ENCODE assay signal across 11 mouse cellular contexts in the genomic region with DNA sequence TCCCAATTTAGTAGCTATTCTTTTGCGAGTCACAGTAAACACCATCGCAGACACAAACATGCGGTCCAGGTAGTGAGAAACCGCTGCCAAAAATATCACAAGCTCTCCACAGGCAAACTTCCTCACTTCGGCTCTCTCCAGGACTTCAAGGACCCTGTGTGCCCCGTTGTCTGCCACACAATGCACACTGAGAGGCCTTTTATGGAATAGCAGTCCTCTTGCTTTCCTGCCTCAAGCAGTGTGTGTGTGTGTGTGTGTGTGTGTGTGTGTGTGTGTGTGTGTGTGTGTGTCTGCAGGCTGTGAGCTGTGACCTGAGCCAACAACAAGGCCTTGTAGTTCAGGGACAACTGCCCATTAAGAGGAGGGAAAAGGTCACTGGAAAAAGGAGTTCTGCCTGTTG. TPM values are rescaled to one million over a fixed set of nuclear protein-coding genes. Genes with fewer than 3 reads are reported as not detected.
DNase-seq lines count a peak whose midpoint lies in the region; ATAC-seq and TF ChIP-seq lines count a peak whose summit lies in the region.
"Had no signal": no experiment of that assay in that cellular context is flagged by ENCODE, and none has a peak within 500 bp of the region (broad histone marks: within the 10 kb centered on the region; RNA-seq: fewer than 3 reads in every experiment).

No protein-coding gene starts in this region.

- H3K79me2 ChIP-seq in liver, adult 2 months (ENCODE audit: control insufficient read depth, insufficient read depth, low read length), result no peaks in the 10 kb centered on the region

- no peak for TF ChIP-seq EP300 in liver, postnatal 0 days (IDR thresholded peaks at IDR 0.05; ENCODE audit: low read depth)

- TF ChIP-seq CTCF in liver, adult 2 months (IDR thresholded peaks at IDR 0.05; ENCODE audit: low read depth, low read length), result no peak
- TF ChIP-seq CTCF in liver, postnatal 0 days (IDR thresholded peaks at IDR 0.05; ENCODE audit: low read depth), result no peak

- DNase-seq in liver, adult 2 months (ENCODE audit: extremely low read depth, low read depth, low spot score), result peak; percentile 42
- no peak for DNase-seq in liver, postnatal 0 days
- peak; percentile 27 to 52 for DNase-seq in adrenal gland, postnatal 4 days (ENCODE audit: low spot score in 2 of 2)
- DNase-seq in heart, postnatal 10 days, result peak; percentile 43 to 52
- peak; percentile 40 for DNase-seq in lung, postnatal 25 days (ENCODE audit: low spot score)
- no peak for DNase-seq in cerebellum, adult 11 months
- DNase-seq in layer of hippocampus, postnatal 10 days (ENCODE audit: low spot score in 2 of 2), result no peak
- no peak for DNase-seq in thymus, postnatal 25 days
- DNase-seq: thymus, adult 18-20 months had no signal

- ATAC-seq in liver, postnatal 0 days, result no peak

- H3K9me3 ChIP-seq in liver, postnatal 0 days (ENCODE audit: low read length), result no peaks in the 10 kb centered on the region
- H3K9me3 ChIP-seq: neural tube, embryonic 13.5 days had no signal

- no peak for TF ChIP-seq POLR2A in liver, adult 2 months (IDR thresholded peaks at IDR 0.05; ENCODE audit: extremely low read depth, insufficient read depth, low read length)

- no peak overlapping the region for H3K4me2 ChIP-seq in liver, postnatal 0 days (ENCODE audit: low read depth, low read length)
- H3K4me2 ChIP-seq: neural tube, embryonic 13.5 days had no signal

- H3K27me3 ChIP-seq in liver, adult 2 months (ENCODE audit: control insufficient read depth, insufficient read depth, low read length), result no peaks in the 10 kb centered on the region
- no peaks in the 10 kb centered on the region for H3K27me3 ChIP-seq in liver, postnatal 0 days (ENCODE audit: insufficient read depth, low read length)
- H3K27me3 ChIP-seq: neural tube, embryonic 13.5 days had no signal

- 57% methylated on average over 6 of the region's 6 CpGs for WGBS in liver, adult 2 months
- 28% methylated on average over 6 of the region's 6 CpGs for WGBS in liver, postnatal 0 days (ENCODE audit: insufficient replicate concordance)

- H3K4me1 ChIP-seq in liver, adult 2 months (ENCODE audit: control insufficient read depth, insufficient read depth, low read length), result no peaks in the 10 kb centered on the region
- H3K4me1 ChIP-seq in liver, postnatal 0 days (ENCODE audit: insufficient read depth), result no peaks in the 10 kb centered on the region; the same call in 1 of the 2 replicates
- H3K4me1 ChIP-seq: neural tube, embryonic 13.5 days had no signal

- no peak overlapping the region for H3K27ac ChIP-seq in liver, adult 2 months (replicated peaks; ENCODE audit: insufficient read depth, low read depth, low read length)
- no peak overlapping the region for H3K27ac ChIP-seq in liver, postnatal 0 days (ENCODE audit: low read depth)

- intact Hi-C loops in heart, postnatal 10 days (cut with DNase I), result loop anchor here (2.0 kb wide), 1 partner anchor 56 kb away; no protein-coding TSS in a partner anchor

- H3K9ac ChIP-seq in liver, adult 2 months (ENCODE audit: low read depth, low read length), result no peak overlapping the region
- no peak overlapping the region for H3K9ac ChIP-seq in liver, postnatal 0 days (replicated peaks)
- H3K9ac ChIP-seq: neural tube, embryonic 13.5 days had no signal

- no peak overlapping the region for H3K4me3 ChIP-seq in liver, adult 2 months (ENCODE audit: insufficient read depth, low read depth, low read length)
- no peak overlapping the region for H3K4me3 ChIP-seq in liver, postnatal 0 days (ENCODE audit: low read depth, low read length)
- H3K4me3 ChIP-seq: neural tube, embryonic 13.5 days had no signal

- H3K36me3 ChIP-seq in liver, adult 2 months (ENCODE audit: control insufficient read depth, insufficient read depth, low read length), result no peaks in the 10 kb centered on the region
- no peaks in the 10 kb centered on the region for H3K36me3 ChIP-seq in liver, postnatal 0 days (replicated peaks; ENCODE audit: insufficient read depth, low read length)
- H3K36me3 ChIP-seq: G1E; neural tube, embryonic 13.5 days had no signal

RNA-seq across cellular contexts. Expression of gene Myo10, which starts 41.6 kb away (rescaled TPM):
- 21.4 and 21.5 TPM in 2 replicates for total RNA-seq in liver, adult 2 months (2014; rRNA removed)
- polyA plus RNA-seq in liver, adult 2 months (2012; rRNA removed), result 11.9 and 15.7 TPM in 2 replicates
- 4.9 and 5.9 TPM in 2 replicates for polyA plus RNA-seq in liver, postnatal 0 days (2015; fragmentation: Nextera tagmentation; extraction: Ambion mirVana)
- total RNA-seq in adrenal gland, postnatal 4 days (2021), result 10 to 100 TPM; 87.7 to 91.2 TPM
- 10 to 100 TPM; 52.7 to 61.1 TPM for total RNA-seq in heart, postnatal 10 days (2021)
- total RNA-seq in layer of hippocampus, postnatal 10 days (2021), result 10 to 100 TPM; 71.4 to 77.1 TPM
- polyA plus RNA-seq: G1E had no signal

Comparison
In these comparisons a context has a peak if more than half of its experiments do, and no peak if none do; other contexts are left out.
1. DNase-seq: peak in liver, adult 2 months (single experiment), adrenal gland, postnatal 4 days (2 of 2), heart, postnatal 10 days (2 of 2) and lung, postnatal 25 days (single experiment); none in liver, postnatal 0 days (single experiment), cerebellum, adult 11 months (single experiment), layer of hippocampus, postnatal 10 days (0 of 2) and thymus, postnatal 25 days (single experiment).